Mouse (Mus musculus): Measurements from ENCODE around the gene Cyth1. TPM values are rescaled to one million over a fixed set of nuclear protein-coding genes. Genes with fewer than 3 reads are reported as not detected.

Cyth1 gene
- total RNA-seq, 2 experiments from 2014 or later: 62.0 to 68.2 TPM

DNA sequence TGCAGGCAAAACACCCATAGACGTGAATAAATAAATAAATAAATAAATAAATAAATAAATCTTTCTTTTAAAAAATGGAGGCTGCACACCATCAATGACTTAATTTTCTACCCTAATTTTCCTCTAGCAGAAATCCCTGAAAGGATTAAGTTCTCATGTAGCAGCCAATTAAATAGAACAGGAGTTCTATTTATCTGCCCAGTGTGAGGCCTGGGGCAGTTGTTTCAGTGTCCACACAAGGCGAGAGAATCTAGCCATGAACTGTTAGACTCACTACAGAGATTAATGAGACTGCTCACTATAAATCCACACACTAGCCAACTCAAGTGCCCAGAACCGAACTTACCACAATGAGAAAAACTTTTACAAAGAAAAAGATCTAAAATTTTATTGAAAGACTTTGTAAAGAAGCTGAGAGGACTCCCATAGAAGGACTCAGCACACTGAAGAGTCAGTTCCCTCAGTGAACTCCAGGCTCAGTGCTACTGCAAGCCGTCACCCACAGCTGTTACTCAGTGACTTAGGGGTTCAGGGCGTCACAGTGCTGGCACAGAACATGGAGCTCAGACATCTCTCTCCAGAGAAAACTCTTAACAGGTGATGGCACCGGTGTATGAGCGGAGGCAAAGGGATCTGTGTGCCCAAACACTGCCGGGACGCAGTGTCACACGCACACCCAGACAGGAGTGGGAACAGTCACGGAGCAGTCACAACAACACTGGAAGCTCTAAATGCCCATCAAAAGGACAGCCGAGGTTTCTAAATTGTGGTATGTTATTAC is 23.1 kb downstream of the Cyth1 start:
- no peak for DNase-seq (ENCODE audit: low spot score in 2 of 2)

DNA sequence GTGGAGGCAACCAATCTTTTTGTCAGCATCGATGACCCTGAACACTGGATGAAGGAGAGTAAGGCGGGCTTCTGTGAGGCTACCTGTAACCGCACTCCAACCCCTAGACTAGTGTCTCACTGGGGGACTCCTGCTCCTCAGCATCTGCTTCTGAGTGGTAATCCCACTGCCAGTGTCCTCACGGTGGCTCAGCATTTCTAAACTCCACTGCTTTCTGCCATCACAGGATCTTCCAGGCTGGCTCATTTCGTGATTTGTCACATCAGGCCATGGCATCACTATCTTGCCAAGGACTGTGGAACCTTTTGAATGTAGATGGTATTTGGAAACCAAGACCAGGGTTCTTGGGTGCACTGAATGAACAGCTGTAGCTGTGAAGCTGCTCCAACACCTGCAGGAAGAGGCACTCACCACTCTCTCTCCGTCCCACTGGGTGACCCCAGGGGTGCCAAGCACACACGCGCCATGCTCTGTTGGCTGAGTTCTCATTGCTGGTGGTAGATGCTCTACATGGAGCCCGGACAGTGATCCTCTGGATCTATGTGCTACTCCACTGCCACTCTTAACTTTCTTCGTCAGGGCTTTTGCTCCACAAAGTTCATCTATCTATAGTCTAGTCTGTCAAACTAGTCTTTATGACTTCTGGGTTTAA is 24.9 kb downstream of the Cyth1 start:
- no peak for DNase-seq (ENCODE audit: low spot score in 2 of 2)

DNA sequence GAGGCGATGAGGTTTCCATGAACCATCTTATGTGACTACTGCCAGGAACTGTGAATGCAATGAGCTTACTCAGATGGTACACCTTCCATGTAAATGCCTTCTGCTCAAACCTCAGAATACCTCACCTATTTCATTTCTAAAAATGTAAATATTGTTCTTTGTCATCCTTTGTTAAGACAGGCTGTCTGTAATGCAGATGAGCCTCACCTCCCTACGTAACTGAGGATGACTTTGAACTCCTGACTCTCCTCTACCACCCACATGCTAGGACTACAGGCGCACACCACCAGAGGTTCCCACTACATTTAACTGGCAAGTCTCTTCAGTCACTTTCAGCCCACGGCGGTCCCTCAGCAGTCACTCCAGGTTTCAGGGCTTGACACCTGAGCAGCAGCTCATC is 25.5 kb downstream of the Cyth1 start:
- no peak for DNase-seq (ENCODE audit: low spot score in 2 of 2)

DNA sequence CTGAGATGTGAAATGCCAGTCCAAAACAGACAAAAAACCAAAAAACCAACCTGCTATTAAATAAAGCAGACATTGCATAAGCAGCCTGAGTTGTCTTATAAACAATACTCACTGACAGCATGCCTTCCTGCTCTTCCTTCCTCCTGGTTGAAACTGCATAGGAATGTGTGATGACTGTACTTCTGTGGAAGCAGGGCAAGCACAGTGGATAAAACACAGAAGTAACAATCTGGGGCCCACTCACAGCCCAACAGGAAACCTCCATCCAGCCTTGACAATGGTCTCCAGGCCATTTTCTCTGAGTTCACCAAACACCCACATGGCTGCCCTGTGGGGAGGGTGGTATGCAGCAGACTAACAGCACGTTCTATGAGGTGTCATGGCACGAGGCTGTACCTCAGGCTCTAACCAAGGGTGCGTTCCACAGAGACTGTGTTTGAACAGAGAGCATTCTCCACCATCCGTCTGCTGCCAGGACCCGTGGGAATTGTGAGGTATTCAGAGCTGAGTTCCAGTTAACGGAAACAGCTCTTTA is 26.0 kb downstream of the Cyth1 start:
- no peak for DNase-seq (ENCODE audit: low spot score in 2 of 2)

DNA sequence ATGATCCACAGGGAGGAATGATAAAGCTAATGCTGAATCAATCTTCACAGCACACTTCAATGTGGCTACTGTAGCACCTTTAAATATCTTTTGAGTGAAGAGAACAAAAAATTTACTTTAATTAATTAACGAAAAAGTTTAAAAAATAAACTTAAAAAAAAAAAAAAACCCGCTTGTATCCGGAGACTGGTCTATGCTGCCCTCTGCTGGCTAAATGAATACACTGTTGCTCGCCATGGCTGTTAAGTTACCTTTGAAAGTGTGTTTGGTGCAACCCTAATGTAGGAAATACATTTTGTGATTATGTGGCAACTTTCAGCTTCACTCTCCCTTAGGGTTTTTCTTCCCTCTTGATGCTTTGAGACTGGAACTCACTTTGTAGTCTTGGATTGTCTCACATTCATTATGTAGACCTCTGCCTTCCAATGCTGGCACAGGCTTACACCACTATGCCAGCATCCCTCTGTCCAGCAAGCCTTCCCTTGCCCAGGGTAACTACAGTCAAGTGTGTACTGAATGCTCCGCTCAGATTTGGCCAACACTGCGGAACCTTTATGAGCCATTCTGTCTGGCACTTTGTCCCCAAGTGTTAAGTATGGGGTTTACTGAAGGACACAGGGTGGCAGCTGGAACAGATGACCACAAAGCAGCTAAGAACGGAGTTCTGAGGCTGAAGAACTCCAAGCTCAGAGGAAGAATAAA is 27.7 kb downstream of the Cyth1 start:
- peak; percentile 47 to 69 for DNase-seq (ENCODE audit: low spot score in 2 of 2)

DNA sequence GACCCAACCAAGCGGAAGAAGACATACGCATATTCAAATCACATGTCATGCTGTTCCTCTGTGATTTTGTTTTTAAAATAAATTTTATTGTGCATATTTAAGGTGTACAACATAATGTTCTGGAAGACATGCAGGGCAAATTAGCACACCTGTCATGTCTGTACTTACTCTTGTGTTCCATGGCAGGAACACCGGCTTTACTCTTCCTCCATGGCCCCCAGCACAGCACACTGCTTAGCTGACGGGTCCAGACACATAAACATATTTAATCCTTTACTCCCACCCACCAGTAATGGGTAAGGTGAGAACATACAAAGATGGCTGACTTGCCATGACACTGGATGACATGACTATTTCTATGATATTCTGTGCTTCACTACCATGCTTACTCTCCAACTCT is 29.3 kb downstream of the Cyth1 start:
- no peak for DNase-seq (ENCODE audit: low spot score in 2 of 2)

DNA sequence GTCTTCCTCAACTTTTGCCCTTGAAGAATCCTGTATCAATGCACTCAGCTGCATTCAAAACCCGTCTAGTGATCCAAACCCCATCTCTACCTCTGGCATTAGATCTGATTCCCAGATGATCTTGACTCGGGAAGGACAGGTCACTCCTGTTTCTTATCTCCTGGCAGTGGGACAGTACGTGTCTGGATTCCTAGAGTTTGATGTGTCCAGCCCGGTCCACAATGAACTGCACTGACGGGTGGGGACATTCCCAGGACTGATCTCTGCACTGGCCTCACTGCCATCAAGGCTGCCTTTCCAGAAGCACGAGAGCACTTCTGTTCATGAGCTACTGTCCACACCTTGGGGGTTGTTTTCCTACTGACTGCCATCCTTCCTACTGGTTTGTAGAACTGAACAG is 31.9 kb downstream of the Cyth1 start:
- DNase-seq (ENCODE audit: low spot score in 2 of 2): no peak

DNA sequence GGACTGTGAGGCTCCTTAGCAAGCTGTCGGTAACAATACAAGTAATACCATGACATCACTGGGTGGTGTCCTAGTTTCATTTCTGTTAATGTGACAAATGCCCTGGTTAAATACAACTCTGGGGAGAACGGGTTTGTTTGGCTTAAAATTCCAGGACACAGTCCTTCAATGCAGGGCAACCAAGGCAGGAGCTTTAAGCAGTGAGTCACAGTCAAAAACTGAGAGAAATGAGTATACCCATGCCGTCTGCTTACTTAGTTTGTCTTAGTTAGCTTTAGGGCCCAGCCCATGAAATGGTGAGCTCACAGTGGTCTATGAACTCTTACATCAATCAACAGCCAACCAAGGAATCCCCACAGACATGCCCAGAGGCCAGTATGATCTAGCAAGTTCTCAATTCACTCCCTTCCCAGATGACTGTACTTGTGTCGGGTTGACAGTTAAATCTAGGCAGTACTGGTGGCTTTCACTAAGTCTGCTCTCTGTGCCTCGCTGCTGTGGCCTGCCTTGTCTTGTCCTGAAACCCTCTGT is 32.4 kb downstream of the Cyth1 start:
- DNase-seq (ENCODE audit: low spot score in 2 of 2): no peak

DNA sequence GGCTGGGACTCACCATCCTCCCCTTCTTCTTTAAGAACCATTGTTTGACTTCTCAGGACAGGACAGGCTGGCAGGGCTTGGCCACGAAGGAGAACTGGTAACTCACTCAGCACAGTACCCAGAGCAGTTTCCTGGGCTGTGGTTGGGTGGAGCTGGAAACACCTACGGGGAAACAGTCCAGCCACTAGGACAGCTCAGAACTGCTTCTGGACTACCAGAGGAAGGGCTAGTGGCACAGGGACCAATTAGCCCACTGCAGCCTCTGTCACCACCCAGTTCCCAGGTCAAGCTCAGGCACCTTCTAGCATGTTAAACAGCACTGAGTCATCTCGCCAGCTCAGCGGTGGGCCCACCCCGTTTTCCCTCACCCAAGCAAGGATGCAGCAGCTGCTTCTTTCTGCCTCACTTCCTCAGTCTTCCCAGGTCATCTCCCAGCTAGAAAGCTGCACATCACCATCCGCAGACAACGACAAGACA is 35.7 kb downstream of the Cyth1 start:
- peak in 1 of 2 experiments; percentile 28 for DNase-seq (ENCODE audit: low spot score in 2 of 2)

DNA sequence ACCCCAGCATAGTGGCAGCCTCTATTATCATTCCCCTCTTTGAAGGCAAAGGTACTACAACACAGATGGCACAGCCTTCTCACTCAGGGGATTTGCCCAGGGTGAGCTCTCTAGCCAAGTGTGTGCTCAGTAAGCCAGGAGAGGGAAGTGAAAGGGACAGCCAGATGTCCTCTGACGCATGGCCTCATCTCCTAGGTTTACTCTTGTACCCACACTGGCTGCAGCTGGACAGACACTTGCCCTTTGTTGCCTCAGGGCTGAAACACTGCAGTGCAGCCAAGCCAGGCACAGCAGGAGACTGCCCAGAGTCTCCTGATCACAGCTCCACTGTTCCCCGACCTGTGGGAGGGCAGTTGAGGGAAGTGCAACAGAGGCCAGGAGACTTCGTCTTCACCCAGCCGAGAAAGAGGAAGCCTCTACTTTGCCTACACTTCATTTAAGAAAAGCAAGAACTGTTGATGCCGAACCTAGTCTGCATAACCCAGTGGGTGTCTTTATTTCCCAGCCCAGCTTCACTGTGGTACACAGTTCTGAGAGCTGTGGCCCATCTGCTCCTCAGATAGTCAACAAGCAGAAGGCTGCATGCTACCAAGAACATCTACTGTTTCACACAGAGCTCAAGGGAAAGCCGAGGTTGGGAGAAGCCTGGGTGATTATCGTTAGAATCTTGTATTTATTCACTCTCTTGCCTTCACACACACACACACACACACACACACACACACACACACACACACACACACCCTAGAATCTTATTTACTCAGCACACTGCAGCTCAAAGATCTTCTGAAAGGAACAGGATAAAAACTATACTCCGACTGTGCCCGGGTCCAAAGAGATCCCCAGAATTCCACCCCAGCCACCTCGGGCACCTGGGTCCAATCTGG is 36.4 kb downstream of the Cyth1 start:
- peak in 1 of 2 experiments; percentile 57 for DNase-seq (ENCODE audit: low spot score in 2 of 2)

DNA sequence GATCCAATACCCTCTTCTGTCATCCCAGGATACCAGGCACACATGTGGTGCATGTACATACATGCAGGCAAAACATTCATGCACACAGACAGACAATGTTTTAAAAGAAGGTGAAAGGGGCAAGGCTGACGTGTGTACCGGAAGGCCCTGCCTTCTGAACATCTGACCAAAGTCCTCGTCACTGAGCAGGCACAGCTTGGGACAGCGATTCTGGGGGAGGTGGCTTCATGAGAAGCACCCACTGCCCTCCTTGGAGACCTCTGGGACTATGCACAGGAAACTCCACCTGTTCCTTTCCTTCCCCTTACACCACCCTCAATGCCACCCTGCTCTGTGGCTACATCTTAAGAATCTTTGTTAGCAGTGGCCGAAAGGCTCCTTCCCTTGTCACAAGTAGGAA is 37.4 kb downstream of the Cyth1 start:
- DNase-seq (ENCODE audit: low spot score in 2 of 2): no peak

DNA sequence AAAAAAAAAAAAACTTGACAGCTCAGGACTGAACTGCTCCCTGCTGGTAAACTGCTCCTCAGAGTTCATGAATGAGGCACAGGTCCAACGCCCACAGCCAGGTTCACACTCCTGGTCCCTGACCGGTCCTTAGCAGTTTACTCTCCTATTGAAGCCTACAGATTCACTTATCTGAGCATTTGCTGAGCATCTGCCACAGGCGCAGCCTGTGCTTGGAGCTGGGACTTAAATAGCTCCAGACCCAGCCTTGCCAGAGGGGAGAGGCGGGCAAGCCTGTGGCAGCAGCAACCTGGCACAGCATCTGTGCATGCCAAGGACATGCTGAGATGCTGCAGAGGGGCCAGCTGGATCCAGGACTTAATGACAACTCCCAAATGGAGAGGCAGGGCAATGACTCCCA is 38.3 kb downstream of the Cyth1 start:
- DNase-seq (ENCODE audit: low spot score in 2 of 2): peak; percentile 59 to 77

DNA sequence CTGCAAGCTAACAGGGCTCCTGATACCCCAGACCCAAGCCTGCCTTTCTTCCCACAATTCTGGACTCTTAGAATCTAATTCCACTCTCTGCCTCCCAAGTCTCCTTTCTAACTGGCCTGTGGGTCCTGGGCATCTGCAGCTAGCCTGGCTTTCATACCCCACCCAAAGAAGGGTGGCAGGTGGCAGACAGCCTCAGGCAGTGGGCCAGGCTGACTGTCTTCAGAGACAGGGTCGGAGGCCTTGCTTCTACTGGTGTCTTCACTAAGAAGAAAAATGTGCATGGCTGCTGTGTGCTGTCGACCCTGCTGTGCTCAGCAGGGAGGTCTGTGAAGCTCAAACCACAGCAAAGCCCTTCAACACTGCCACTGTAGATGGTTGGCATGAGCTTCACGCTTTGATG is 39.0 kb downstream of the Cyth1 start:
- DNase-seq (ENCODE audit: low spot score in 2 of 2): no peak

DNA sequence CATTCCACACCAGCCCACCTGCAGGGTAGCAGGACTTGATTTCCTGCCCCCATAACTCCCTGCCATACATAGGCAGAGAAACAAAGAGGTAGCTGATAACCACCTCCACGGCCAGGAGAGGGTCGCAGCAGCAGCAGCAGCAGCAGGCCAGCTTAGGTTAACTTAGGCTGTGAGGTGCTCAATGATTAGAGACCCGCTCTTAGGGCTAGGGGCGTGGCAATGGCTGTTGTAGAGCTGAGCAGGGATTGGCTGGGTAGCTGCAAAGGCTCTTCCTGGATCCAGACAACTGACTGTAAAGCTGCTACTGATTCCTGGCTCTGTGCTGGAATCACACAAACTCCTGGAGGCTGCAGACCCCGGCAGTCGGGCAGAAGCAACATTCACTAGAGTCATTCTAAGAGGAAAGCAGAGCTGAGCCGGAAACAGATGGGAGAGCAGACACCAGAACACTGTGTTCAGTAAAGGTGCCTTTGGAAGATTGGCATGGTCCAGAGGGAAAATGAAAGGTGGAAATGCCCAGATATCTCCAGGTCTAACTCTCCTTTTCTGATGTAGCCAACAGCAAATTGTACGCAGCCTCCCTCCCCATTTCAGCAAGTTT is 39.6 kb downstream of the Cyth1 start:
- no peak for DNase-seq (ENCODE audit: low spot score in 2 of 2)

DNA sequence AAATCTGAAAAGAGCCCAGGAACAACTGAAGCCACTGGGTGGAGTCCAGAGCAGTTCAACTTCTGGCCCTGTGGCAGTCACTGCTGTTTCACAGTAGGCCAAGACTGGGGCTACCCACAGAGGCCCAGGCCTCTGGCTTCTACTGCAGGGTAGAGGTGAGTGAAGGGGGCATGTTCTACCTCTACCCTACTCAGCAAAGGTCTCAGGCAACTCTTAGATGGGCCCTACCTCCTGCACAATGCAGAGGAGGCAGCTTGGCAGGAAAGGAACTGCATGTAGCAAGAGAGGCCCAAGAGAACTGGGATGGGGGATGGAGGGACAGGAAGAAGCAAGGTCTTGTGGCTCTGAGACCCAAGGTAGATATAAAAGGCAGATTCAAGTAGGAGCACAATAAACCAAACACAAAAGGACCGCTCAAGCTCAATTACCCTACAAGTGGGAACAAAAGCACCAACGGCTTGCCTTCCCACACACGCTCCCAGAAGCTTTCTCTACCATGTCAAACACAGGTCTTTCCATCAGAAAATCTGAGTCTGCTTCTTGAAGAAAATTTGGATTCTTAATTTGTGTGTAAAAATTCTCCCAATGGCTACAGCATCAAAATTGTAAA is 40.9 kb downstream of the Cyth1 start:
- DNase-seq (ENCODE audit: low spot score in 2 of 2): no peak

DNA sequence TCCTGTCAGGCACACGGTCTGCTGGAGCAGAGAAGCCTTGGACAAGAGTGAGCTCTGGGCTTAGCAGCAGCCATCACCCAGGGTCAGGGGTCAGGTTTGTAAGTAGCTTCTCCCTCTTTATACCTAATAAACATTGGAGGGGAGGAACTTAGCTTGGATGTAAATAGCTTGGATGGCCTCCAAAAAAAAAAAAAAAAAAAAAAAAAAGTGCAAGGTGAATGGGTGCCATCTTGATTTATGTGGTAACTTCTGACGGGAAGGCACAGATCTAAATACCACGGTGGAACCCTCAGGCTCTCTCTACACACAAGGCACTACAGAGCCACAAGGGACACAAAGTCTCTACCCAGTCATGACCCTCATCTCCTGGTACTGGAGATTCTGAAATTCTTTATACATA is 42.1 kb downstream of the Cyth1 start:
- no peak for DNase-seq (ENCODE audit: low spot score in 2 of 2)

DNA sequence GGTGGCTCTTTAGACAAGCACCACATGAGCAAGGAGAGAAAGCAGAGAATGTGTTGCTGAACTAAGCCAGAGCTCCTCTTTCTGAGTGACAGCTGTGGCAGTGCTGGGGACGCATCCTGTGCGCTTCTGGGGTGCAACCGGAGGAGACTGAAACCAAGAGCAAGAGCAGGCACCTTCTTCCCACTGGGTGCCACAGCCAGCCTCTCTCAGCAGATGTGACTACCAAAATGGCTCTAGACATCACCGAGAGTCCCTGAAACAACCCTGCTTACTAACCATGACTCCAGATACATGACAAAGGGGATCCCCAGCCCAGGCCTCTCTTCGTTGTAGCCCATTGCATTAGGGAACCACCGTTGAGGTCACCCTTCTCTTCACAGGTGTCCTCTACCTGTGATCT is 44.9 kb downstream of the Cyth1 start:
- no peak for DNase-seq (ENCODE audit: low spot score in 2 of 2)

DNA sequence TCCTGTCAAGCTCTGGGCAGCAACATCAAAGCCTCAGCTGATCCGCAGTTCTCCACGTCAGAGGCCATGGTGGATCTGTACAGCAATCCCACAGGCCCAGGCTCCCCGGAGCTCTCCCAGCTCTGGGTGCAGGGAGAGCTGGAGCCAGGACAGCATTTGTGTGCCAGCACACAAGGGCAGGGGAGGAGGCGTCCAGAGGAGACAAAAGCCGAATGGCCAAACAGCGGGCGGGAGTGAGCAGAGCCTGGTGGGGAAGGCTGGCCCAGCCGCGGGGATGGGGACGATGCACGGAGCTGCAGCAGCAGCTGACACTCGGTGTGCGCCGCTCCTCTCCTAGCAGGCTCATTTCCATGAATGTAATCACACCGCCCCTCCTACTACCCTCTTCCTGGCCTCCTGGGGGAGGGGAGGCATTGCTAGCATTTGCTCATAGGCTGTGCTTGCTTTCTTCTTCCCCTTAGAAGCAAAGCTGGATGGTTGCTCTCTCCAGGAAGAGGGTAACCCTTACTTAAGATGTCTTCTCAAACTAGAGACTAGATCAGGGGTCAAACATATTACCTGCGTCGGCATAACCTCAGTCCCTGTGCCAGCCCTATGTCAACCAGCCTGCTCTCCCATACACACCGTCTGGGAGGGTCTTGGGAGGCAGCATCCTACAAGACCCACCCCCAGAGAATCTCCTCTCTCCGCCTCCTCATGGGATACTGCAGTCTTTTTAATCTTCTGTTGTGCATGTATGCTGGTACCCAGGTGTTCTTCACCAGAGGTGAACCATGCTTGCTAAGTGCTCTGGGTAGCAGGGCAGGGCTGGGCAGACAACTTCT is 45.8 kb downstream of the Cyth1 start:
- DNase-seq (ENCODE audit: low spot score in 2 of 2): peak; percentile 78 to 87
